Mouse (Mus musculus) brown adipose tissue, adult 24 weeks (tissue): ENCODE results near the gene Cd48. TPM values are rescaled to one million over a fixed set of nuclear protein-coding genes. Genes with fewer than 3 reads are reported as not detected.
A peak's percentile ranks its signal among the peaks of the same experiment; 100 is the strongest.

Source experiments
- H3K27ac ChIP-seq: fragments of 200-500 bp; replicated peaks from 2 replicates; pipeline ENCODE4 v1.5.1; 2012; ENCODE audit warnings: low read depth, mild to moderate bottlenecking, low read length
- H3K4me1 ChIP-seq: fragments of 200-500 bp; 2 replicates; pipeline ENCODE4 v1.6.1; 2012; ENCODE audit warnings: low read length, mixed read lengths; ENCODE audit not compliant: control insufficient read depth, insufficient read depth, insufficient read length
- H3K4me3 ChIP-seq: fragments of 200-500 bp; 2 replicates; pipeline ENCODE4 v1.5.1; 2012; ENCODE audit warnings: low read depth, mild to moderate bottlenecking, low read length, moderate library complexity; ENCODE audit not compliant: insufficient read depth
- polyA plus RNA-seq: library from polyadenylated mRNA; stranded (reverse); fragments of >200 nt; gene quantifications from 2 replicates; pipeline ENCODE4 v1.2.4, GENCODE M21; 2012; ENCODE audit not compliant: missing spikeins, insufficient read depth, insufficient read length

Cd48 gene
- 4.8 and 7.1 TPM in 2 replicates for polyA plus RNA-seq

DNA sequence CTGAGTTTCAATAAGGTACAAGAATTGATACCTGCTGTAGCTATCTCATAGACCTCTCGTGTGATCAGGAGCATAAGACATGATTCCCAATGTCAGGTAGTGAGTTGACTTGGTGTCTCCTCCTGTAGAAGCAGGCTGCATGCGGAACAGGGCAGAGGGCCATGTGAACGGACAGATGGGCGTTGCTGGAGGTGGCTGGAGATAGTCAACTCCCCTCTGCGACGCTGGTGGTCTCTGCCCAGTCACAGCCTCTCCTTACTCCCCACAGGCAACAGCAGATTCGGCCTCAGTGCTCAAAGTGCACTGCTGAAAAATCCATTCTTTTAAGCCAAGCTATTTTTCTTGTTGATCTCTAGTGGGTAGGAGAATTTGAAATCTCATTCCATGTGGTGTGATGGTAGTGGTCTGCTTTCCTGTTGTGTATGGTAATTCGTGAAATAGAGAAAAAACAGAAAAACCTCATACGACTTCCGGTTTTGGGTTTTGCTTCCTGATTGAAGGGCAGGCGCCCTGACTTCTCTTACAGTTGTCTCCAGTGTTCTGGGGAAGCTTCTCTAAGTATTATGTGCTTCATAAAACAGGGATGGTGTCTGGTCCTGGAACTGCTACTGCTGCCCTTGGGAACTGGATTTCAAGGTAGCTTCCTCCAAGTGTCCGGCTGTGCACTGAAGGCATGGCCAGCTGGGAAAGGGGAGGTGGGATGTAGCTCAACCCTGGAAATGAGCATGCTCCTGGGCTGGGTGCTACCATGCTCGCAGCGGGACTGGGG lies at the start of gene Cd48:
Gene Cd48 (plus strand): TSS at position 479 of the 769 bp plus-strand sequence.
- peak within 1 kb of the TSS; percentile 83 for H3K27ac ChIP-seq
- H3K4me3 ChIP-seq, result peak within 1 kb of the TSS; percentile 58
- H3K4me1 ChIP-seq, result no peaks in the 10 kb centered on the region

GRCm38 (mm10) chr1:171635696-171636095 lies 46.1 kb upstream of the Cd48 start:
- Histone ChIP-seq H3K4me1 (no peaks in the 10 kb centered on the region), H3K4me3 (no peak overlapping the region), H3K27ac (no peak overlapping the region)

DNA sequence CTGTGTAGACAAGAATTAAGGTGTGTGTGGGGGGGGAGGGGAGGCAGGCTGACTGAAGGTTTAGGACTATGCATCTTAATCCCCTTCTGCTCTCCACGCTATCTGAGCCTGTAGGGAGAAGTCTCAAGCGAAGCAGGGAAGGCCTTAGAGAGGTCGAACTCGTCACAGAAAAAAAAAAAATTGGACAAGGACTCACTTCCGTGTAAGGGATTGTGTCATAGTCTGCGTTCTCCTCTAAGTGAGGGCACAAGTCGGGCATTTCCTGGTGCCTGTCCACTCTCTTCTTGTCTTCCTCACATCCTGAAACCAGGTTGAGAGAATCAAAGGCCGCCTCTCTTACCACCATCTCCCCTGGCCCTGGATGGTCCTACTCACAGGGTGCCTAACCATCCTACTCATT lies 44.7 kb upstream of the Cd48 start:
- H3K27ac ChIP-seq, result no peak overlapping the region
- no peaks in the 10 kb centered on the region for H3K4me1 ChIP-seq
- no peak overlapping the region for H3K4me3 ChIP-seq

DNA sequence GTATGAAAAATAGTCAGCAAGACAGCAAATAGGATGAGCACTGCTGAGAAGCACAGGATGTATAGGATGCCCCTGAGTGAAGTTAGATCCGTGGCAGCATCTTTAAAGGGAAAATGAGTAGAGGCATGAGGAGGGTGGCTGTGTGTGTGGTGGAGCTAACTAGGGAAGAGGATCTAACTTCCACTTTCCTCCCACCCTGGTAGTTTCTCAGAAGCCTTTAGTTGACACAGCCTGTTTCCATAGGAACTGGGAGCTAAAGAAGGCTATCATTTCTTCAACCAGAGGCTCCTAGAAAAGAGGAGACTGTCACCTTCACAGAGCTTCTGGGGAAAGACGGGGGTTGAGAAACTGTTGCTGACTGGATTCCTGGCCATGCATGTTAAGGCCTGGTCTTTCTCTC lies 43.1 kb upstream of the Cd48 start:
- H3K4me1 ChIP-seq, result no peaks in the 10 kb centered on the region
- no peak overlapping the region for H3K4me3 ChIP-seq
- H3K27ac ChIP-seq, result no peak overlapping the region

- H3K4me3 ChIP-seq, result no peak overlapping the region
- no peak overlapping the region for H3K27ac ChIP-seq
- H3K4me1 ChIP-seq, result no peaks in the 10 kb centered on the region
These were observed 41.0 kb upstream of the Cd48 start for GRCm38 (mm10) chr1:171640796-171641195.

DNA sequence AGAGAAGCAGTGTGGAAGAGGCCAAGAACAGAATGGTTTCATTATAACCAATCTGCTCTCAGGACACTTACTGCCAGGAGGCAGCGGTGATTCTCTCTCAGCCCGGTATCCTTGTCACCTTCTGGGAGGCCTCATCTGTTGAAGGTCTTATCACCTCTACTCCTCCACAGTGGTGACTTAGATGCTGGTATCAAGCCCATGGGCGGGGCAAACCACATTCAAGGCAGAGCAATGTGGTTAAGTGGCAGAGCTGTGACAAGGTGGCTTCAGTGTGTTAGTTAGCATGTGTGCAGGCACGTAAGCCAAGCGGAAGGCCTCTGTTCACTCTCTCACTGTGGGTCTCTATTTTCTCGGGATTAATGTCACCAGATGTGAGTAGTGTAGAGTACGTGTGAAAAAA lies 38.2 kb upstream of the Cd48 start:
- Histone ChIP-seq H3K4me1 (no peaks in the 10 kb centered on the region), H3K27ac (no peak overlapping the region), H3K4me3 (no peak overlapping the region)

- Histone ChIP-seq H3K4me3 (0 out of 2 replicates have a peak overlapping the region, but pooled peaks have one; percentile 0), H3K4me1 (no peaks in the 10 kb centered on the region), H3K27ac (peak overlapping the region; percentile 46)
These were observed 35.3 kb upstream of the Cd48 start for GRCm38 (mm10) chr1:171646429-171646940.

GRCm38 (mm10) chr1:171647716-171648115 lies 34.1 kb upstream of the Cd48 start:
- peak overlapping the region; percentile 7; the same call in 1 of the 2 replicates for H3K4me3 ChIP-seq
- no peak overlapping the region for H3K27ac ChIP-seq
- no peaks in the 10 kb centered on the region for H3K4me1 ChIP-seq

DNA sequence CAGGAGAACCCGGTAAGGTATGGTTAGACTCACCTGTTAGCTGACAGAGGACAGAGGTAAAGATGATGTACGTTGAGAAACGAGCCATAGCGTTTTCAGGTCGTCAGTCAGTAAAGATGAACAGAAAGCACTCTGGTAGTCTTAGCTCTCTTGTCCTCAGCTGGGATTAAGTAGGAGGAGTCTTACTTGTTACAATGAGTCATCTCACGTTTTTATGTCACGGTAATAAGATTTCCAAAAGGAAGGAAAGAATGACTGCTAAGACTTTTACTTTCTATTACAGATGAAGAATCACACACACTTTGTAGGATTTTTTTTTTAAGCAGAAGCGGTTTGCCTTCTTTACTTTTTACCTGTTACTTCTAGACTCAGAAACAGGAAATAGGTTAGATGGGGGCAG lies 33.0 kb upstream of the Cd48 start:
- H3K4me1 ChIP-seq, result no peaks in the 10 kb centered on the region
- H3K27ac ChIP-seq, result no peak overlapping the region
- peak overlapping the region; percentile 14; the same call in 1 of the 2 replicates for H3K4me3 ChIP-seq

- H3K4me1 ChIP-seq, result no peaks in the 10 kb centered on the region
- H3K4me3 ChIP-seq, result no peak within 1 kb of the TSS
These were observed 29.1 kb upstream of the Cd48 start, which contains the start of gene Slamf7 for GRCm38 (mm10) chr1:171652734-171653133. Slamf7 (minus strand) TSS chr1:171653035.

GRCm38 (mm10) chr1:171658561-171658991 lies 23.2 kb upstream of the Cd48 start:
- Histone ChIP-seq H3K4me1 (no peaks in the 10 kb centered on the region), H3K27ac (no peak overlapping the region), H3K4me3 (no peak overlapping the region)

More at GRCm38 (mm10) chr1:171652734-171653133, 29.1 kb upstream of the Cd48 start, which contains the start of gene Slamf7:
- H3K27ac ChIP-seq, result no peak within 1 kb of the TSS

DNA sequence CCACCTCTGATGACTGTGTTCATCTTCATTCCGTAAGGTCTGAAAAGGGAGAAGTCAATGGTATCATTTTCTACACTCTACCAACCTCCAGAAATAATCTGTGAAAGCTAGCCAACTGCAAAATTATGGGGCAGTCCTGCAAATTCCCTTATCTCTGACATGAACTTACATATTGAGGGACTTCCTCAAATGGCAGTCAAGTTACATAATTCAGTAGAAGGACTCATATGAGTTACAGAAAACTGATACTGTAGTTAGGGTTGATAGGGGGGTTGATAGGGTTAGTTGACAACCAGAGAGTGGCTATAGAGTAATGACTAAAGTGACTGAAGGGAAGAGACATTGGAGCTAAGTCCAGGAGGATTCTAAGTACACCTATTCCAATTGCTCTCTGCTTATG lies 21.4 kb upstream of the Cd48 start:
- H3K4me1 ChIP-seq, result no peaks in the 10 kb centered on the region
- H3K27ac ChIP-seq, result no peak overlapping the region
- no peak overlapping the region for H3K4me3 ChIP-seq

DNA sequence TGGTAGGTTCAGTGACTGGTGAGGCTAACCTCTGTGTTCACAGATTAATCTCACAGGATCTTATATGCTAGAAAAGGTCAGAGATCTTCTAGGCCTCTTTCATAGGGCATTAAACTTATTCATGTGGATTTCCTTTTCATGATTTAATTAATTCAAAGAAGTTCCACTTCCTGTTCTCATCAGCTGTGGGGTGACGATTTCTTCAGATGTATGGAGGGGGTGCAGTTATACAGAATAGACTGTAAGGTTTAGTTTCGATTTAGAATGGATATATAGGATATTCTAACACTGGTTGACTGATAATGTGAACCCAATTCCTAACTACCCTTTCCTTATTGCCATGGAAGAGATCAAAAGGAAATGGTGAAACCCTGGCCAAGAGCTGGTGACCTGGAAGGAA lies 20.3 kb upstream of the Cd48 start:
- no peaks in the 10 kb centered on the region for H3K4me1 ChIP-seq
- no peak overlapping the region for H3K4me3 ChIP-seq
- no peak overlapping the region for H3K27ac ChIP-seq

- Histone ChIP-seq H3K4me1 (no peaks in the 10 kb centered on the region), H3K4me3 (no peak overlapping the region), H3K27ac (no peak overlapping the region)
These were observed 18.1 kb upstream of the Cd48 start for GRCm38 (mm10) chr1:171663757-171664156.

- no peaks in the 10 kb centered on the region for H3K4me1 ChIP-seq
- no peak overlapping the region for H3K4me3 ChIP-seq
- H3K27ac ChIP-seq, result no peak overlapping the region
These were observed 15.5 kb upstream of the Cd48 start for GRCm38 (mm10) chr1:171666350-171666749.

DNA sequence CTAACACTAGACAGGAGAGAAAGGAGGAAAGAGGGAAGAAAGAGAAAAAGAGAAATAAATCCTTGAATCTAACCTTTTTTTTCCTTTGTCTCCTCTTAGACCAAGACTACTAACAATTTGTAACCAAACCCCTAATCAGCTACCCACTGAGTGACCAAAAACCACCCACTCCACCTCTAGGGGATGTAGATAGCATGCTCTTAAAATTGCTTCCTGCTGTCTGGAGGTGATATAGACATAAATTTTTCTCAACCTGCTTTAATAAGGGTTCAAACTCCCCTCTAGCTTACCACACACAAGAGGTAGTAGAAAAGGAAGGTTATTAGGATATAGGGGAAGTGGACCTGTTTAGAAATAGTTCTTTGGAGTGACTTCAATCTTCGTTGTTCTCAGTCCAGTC lies 14.6 kb upstream of the Cd48 start:
- Histone ChIP-seq H3K4me3 (no peak overlapping the region), H3K4me1 (no peaks in the 10 kb centered on the region), H3K27ac (no peak overlapping the region)
